Mouse (Mus musculus) liver, embryonic 13.5 days (tissue): Measurements from ENCODE around the gene Rnase13. TPM values are rescaled to one million over a fixed set of nuclear protein-coding genes. Genes with fewer than 3 reads are reported as not detected.

Experiments
- ATAC-seq: fragments of 200-750 bp; cut with Nextera tagmentation; 2 replicates; pipeline ENCODE4 v1.8.0; 2017; ENCODE audit warnings: low read depth, mild to moderate bottlenecking, moderate number of reproducible peaks, moderate library complexity
- DNase-seq: peaks from one replicate; pipeline ENCODE4 v3.0.0; 2022
- H3K27ac ChIP-seq: fragments of 300-500 bp; sonication (generic); 2 replicates; pipeline ENCODE4 v1.5.1; 2015; ENCODE audit warnings: moderate library complexity, mild to moderate bottlenecking, inconsistent platforms
- H3K27me3 ChIP-seq: fragments of 300-500 bp; sonication (generic); 2 replicates; pipeline ENCODE4 v1.6.1; 2015; ENCODE audit warnings: mild to moderate bottlenecking, inconsistent platforms
- H3K36me3 ChIP-seq: fragments of 300-500 bp; sonication (generic); 2 replicates; pipeline ENCODE4 v1.6.1; 2015; ENCODE audit warnings: mild to moderate bottlenecking, inconsistent platforms
- H3K4me1 ChIP-seq: fragments of 300-500 bp; sonication (generic); replicated peaks from 2 replicates; pipeline ENCODE4 v1.6.1; 2015; ENCODE audit warnings: inconsistent platforms
- H3K4me2 ChIP-seq: fragments of 300-500 bp; sonication (generic); 2 replicates; pipeline ENCODE4 v1.6.1; 2015; ENCODE audit warnings: inconsistent platforms, mild to moderate bottlenecking, moderate library complexity
- H3K4me3 ChIP-seq: fragments of 300-500 bp; sonication (generic); replicated peaks from 2 replicates; pipeline ENCODE4 v1.5.1; 2015; ENCODE audit warnings: mild to moderate bottlenecking, inconsistent platforms
- H3K9ac ChIP-seq: fragments of 300-500 bp; sonication (generic); 2 replicates; pipeline ENCODE4 v1.6.1; 2015; ENCODE audit warnings: mild to moderate bottlenecking, inconsistent platforms
- H3K9me3 ChIP-seq: fragments of 300-500 bp; sonication (generic); replicated peaks from 2 replicates; pipeline ENCODE4 v1.6.1; 2016; ENCODE audit warnings: inconsistent platforms
- WGBS: fragments of 180-500 bp; shearing (Covaris S2); methylation state at CpG from one replicate; pipeline ENCODE4 v1.1.7; 2015; ENCODE audit not compliant: insufficient replicate concordance; 5-methylcytosine and 5-hydroxymethylcytosine counted together
- polyA plus RNA-seq: library from polyadenylated mRNA; unstranded; fragments of >200 nt; fragmentation: Nextera tagmentation; extraction: Ambion mirVana; gene quantifications from 2 replicates; pipeline ENCODE4 v1.2.1, GENCODE M21; 2015

The Rnase13 gene
- polyA plus RNA-seq, 1 experiment from 2014 or later: not detected

- ATAC-seq: no peak
- Histone ChIP-seq H3K27ac (no peak overlapping the region), H3K9me3 (no peaks in the 10 kb centered on the region), H3K4me1 (peaks cover 29% of the 10 kb centered on the region), H3K27me3 (no peaks in the 10 kb centered on the region), H3K9ac (no peak overlapping the region), H3K36me3 (peaks cover 17% of the 10 kb centered on the region), H3K4me2 (no peak overlapping the region), H3K4me3 (no peak overlapping the region)
- DNase-seq: no peak
- 67% methylated on average over 14 of the region's 14 CpGs for WGBS
Observed at GRCm38 (mm10) chr14:51895071-51895470, 27.5 kb downstream of the Rnase13 start.

- 0 out of 2 replicates have a peak overlapping the region, but pooled peaks have one; percentile 19 for H3K4me2 ChIP-seq
- no peak overlapping the region for H3K4me3 ChIP-seq
- H3K9ac ChIP-seq: peak overlapping the region; percentile 10; the same call in 1 of the 2 replicates
- H3K9me3 ChIP-seq: no peaks in the 10 kb centered on the region
- DNase-seq: no peak
- H3K27ac ChIP-seq: no peak overlapping the region
- peak; percentile 74 for ATAC-seq
- peaks cover 29% of the 10 kb centered on the region for H3K4me1 ChIP-seq
- peaks cover 30% of the 10 kb centered on the region for H3K36me3 ChIP-seq
- H3K27me3 ChIP-seq: no peaks in the 10 kb centered on the region
- WGBS: 27% methylated on average over 3 of the region's 3 CpGs
Observed at GRCm38 (mm10) chr14:51893809-51894208, 28.8 kb downstream of the Rnase13 start.

GRCm38 (mm10) chr14:51893094-51893794 is 29.3 kb downstream of the Rnase13 start:
- ATAC-seq (peak; percentile 63; the same call in 1 of the 2 replicates), DNase-seq (no peak)
- Histone ChIP-seq H3K9me3 (no peaks in the 10 kb centered on the region), H3K27ac (no peak overlapping the region), H3K4me1 (peaks cover 29% of the 10 kb centered on the region), H3K9ac (0 out of 2 replicates have a peak overlapping the region, but pooled peaks have one; percentile 10), H3K36me3 (peaks cover 34% of the 10 kb centered on the region), H3K4me2 (0 out of 2 replicates have a peak overlapping the region, but pooled peaks have one; percentile 19), H3K4me3 (no peak overlapping the region), H3K27me3 (no peaks in the 10 kb centered on the region)
- 41% methylated on average over 10 of the region's 10 CpGs for WGBS

- no peak within 1 kb of the TSS for H3K4me3 ChIP-seq
- peak within 1 kb of the TSS; percentile 10; the same call in 1 of the 2 replicates for H3K9ac ChIP-seq
- ATAC-seq (no peak), DNase-seq (no peak)
- 0 out of 2 replicates have a peak within 1 kb of the TSS, but pooled peaks have one; percentile 19 for H3K4me2 ChIP-seq
- H3K9me3 ChIP-seq: no peaks in the 10 kb centered on the region
- peaks cover 29% of the 10 kb centered on the region for H3K4me1 ChIP-seq
- no peak within 1 kb of the TSS for H3K27ac ChIP-seq
- WGBS: 85% methylated on average over 9 of the region's 9 CpGs
- no peaks in the 10 kb centered on the region for H3K27me3 ChIP-seq
- H3K36me3 ChIP-seq: peaks cover 42% of the 10 kb centered on the region
Observed at GRCm38 (mm10) chr14:51892191-51892939, 30.2 kb downstream of the Rnase13 start, which contains the start of gene Slc39a2. Gene Slc39a2 (plus strand): TSS chr14:51892889.

GRCm38 (mm10) chr14:51889833-51890232 is 32.7 kb downstream of the Rnase13 start:
- WGBS: 82% methylated on average over 6 of the region's 6 CpGs
- Histone ChIP-seq H3K27ac (no peak overlapping the region), H3K4me1 (peaks cover 34% of the 10 kb centered on the region), H3K27me3 (no peaks in the 10 kb centered on the region), H3K9me3 (no peaks in the 10 kb centered on the region), H3K4me3 (no peak overlapping the region), H3K36me3 (peaks cover 51% of the 10 kb centered on the region), H3K4me2 (no peak overlapping the region), H3K9ac (no peak overlapping the region)
- DNase-seq: no peak
- no peak for ATAC-seq

- Histone ChIP-seq H3K27me3 (no peaks in the 10 kb centered on the region), H3K4me2 (peak overlapping the region; percentile 95), H3K9ac (0 out of 2 replicates have a peak overlapping the region, but pooled peaks have one; percentile 17), H3K9me3 (no peaks in the 10 kb centered on the region), H3K36me3 (peaks cover 42% of the 10 kb centered on the region), H3K4me3 (peak overlapping the region; percentile 82), H3K4me1 (peaks cover 22% of the 10 kb centered on the region), H3K27ac (no peak overlapping the region)
- 68% methylated on average over 6 of the region's 6 CpGs for WGBS
- DNase-seq (no peak), ATAC-seq (no peak)
Observed at GRCm38 (mm10) chr14:51886051-51886450, 36.5 kb downstream of the Rnase13 start.

- H3K9me3 ChIP-seq: no peaks in the 10 kb centered on the region
- H3K36me3 ChIP-seq: peaks cover 31% of the 10 kb centered on the region
- peak within 1 kb of the TSS; percentile 95 for H3K4me2 ChIP-seq
- H3K9ac ChIP-seq: peak within 1 kb of the TSS; percentile 78
- no peaks in the 10 kb centered on the region for H3K27me3 ChIP-seq
- peak within 1 kb of the TSS; percentile 82 for H3K4me3 ChIP-seq
- H3K27ac ChIP-seq: peak within 1 kb of the TSS; percentile 72
- ATAC-seq (peak; percentile 98), DNase-seq (peak; percentile 90)
- H3K4me1 ChIP-seq: peaks cover 22% of the 10 kb centered on the region
- under 1% methylated on average over 43 of the region's 43 CpGs for WGBS
Observed at GRCm38 (mm10) chr14:51884598-51885331, 37.8 kb downstream of the Rnase13 start, which contains the start of gene Mettl17. Gene Mettl17 (plus strand): TSS chr14:51884842.

- Histone ChIP-seq H3K9ac (0 out of 2 replicates have a peak overlapping the region, but pooled peaks have one; percentile 39), H3K27ac (0 out of 2 replicates have a peak overlapping the region, but pooled peaks have one; percentile 29)
- 2% methylated on average over 14 of the region's 14 CpGs for WGBS
Observed at GRCm38 (mm10) chr14:51884031-51884544, 38.5 kb downstream of the Rnase13 start.

GRCm38 (mm10) chr14:51883527-51884030 is 39.0 kb downstream of the Rnase13 start:
- peak; percentile 12; the same call in 1 of the 2 replicates for ATAC-seq
- no peaks in the 10 kb centered on the region for H3K27me3 ChIP-seq
- H3K9ac ChIP-seq: no peak overlapping the region
- H3K9me3 ChIP-seq: no peaks in the 10 kb centered on the region
- H3K27ac ChIP-seq: 0 out of 2 replicates have a peak overlapping the region, but pooled peaks have one; percentile 29
- WGBS: under 1% methylated on average over 4 of the region's 4 CpGs
- peak overlapping the region; percentile 82 for H3K4me3 ChIP-seq
- peaks cover 19% of the 10 kb centered on the region for H3K36me3 ChIP-seq
- peaks cover 22% of the 10 kb centered on the region for H3K4me1 ChIP-seq
- peak overlapping the region; percentile 95 for H3K4me2 ChIP-seq
- DNase-seq: peak; percentile 38

More at GRCm38 (mm10) chr14:51884031-51884544, 38.5 kb downstream of the Rnase13 start:
- Histone ChIP-seq H3K4me1 (peaks cover 22% of the 10 kb centered on the region), H3K36me3 (peaks cover 24% of the 10 kb centered on the region), H3K27me3 (no peaks in the 10 kb centered on the region), H3K4me3 (peak overlapping the region; percentile 82), H3K4me2 (peak overlapping the region; percentile 95), H3K9me3 (no peaks in the 10 kb centered on the region)
- DNase-seq: no peak
- peak; percentile 5; the same call in 1 of the 2 replicates for ATAC-seq

- DNase-seq: no peak
- Histone ChIP-seq H3K27ac (no peak overlapping the region), H3K36me3 (no peaks in the 10 kb centered on the region), H3K9me3 (no peaks in the 10 kb centered on the region), H3K27me3 (0 out of 2 replicates have a peak, but pooled peaks cover 3% of the 10 kb centered on the region), H3K4me2 (no peak overlapping the region), H3K4me1 (no peaks in the 10 kb centered on the region), H3K4me3 (no peak overlapping the region), H3K9ac (no peak overlapping the region)
- 68% methylated on average over 3 of the region's 3 CpGs for WGBS
- no peak for ATAC-seq
Observed at GRCm38 (mm10) chr14:51877517-51877916, 45.1 kb downstream of the Rnase13 start.
